In the genomic region with DNA sequence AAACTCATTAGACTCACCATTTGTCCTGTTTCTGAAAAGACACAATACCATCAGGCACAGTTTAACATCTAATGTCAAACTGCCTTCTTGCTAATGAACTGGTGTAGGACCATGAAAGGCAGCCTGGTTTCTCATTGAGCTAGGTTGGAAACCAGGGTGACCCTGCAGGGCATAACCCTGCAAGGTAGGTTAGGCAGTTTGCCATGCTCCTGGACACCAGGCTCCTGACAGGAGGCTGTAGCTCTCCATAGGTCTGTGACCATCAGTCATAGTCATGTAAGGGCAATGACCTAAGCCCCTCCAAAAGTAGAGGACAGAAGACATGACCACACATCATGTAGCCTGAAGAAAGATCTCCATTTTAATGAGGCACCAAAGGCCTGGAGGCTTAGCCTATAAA, we compare ENCODE assay signal across 32 mouse cellular contexts.
"Had no signal": no experiment of that assay in that cellular context is flagged by ENCODE, and none has a peak within 500 bp of the region (broad histone marks: within the 10 kb centered on the region; RNA-seq: fewer than 3 reads in every experiment).

No protein-coding gene starts in this region.

- H3K4me2 ChIP-seq: limb, embryonic 12.5 days; limb, embryonic 13.5 days; limb, embryonic 15.5 days; liver, embryonic 11.5 days; liver, embryonic 12.5 days; liver, embryonic 13.5 days; liver, embryonic 15.5 days; lung, embryonic 14.5 days; lung, embryonic 15.5 days; midbrain, embryonic 11.5 days; midbrain, embryonic 12.5 days; midbrain, embryonic 13.5 days; midbrain, embryonic 15.5 days; neural tube, embryonic 12.5 days had no signal

- H3K36me3 ChIP-seq: limb, embryonic 10.5 days; limb, embryonic 12.5 days; limb, embryonic 13.5 days; limb, embryonic 15.5 days; liver, embryonic 12.5 days; liver, embryonic 13.5 days; liver, embryonic 15.5 days; lung, embryonic 15.5 days; midbrain, embryonic 10.5 days; midbrain, embryonic 12.5 days; midbrain, embryonic 13.5 days; midbrain, embryonic 15.5 days; neural tube, embryonic 12.5 days had no signal

- H3K9ac ChIP-seq: limb, embryonic 12.5 days; limb, embryonic 13.5 days; limb, embryonic 15.5 days; liver, embryonic 12.5 days; liver, embryonic 13.5 days; liver, embryonic 14.5 days; liver, embryonic 15.5 days; liver, postnatal 0 days; lung, embryonic 14.5 days; lung, embryonic 15.5 days; midbrain, embryonic 12.5 days; midbrain, embryonic 13.5 days; midbrain, embryonic 15.5 days; neural tube, embryonic 12.5 days had no signal

- DNase-seq: left cerebral cortex, postnatal 4 days; liver; liver, embryonic 13.5 days; liver, postnatal 0 days; lung, adult 18-20 months; lung, adult 2 months; lung, embryonic 14.5 days; lung, postnatal 10 days; lung, postnatal 14 days; lung, postnatal 36 days; lung, postnatal 4 days; midbrain, embryonic 14.5 days had no signal

- H3K27me3 ChIP-seq: limb, embryonic 12.5 days; limb, embryonic 13.5 days; limb, embryonic 15.5 days; liver, embryonic 12.5 days; liver, embryonic 13.5 days; liver, embryonic 15.5 days; lung, embryonic 15.5 days; megakaryocyte, embryonic 14.5 days; midbrain, embryonic 12.5 days; midbrain, embryonic 13.5 days; midbrain, embryonic 15.5 days; neural tube, embryonic 12.5 days had no signal

- ATAC-seq: liver, embryonic 12.5 days; liver, postnatal 0 days; lung, postnatal 0 days; midbrain, embryonic 13.5 days; midbrain, embryonic 15.5 days; midbrain, embryonic 16.5 days had no signal

- H3K27ac ChIP-seq: limb, embryonic 10.5 days; limb, embryonic 12.5 days; limb, embryonic 13.5 days; limb, embryonic 15.5 days; liver, embryonic 12.5 days; liver, embryonic 13.5 days; liver, embryonic 14.5 days; liver, embryonic 15.5 days; lung, embryonic 15.5 days; macrophage; midbrain, embryonic 10.5 days; midbrain, embryonic 12.5 days; midbrain, embryonic 13.5 days; midbrain, embryonic 15.5 days; neural tube, embryonic 12.5 days had no signal

- H3K9me3 ChIP-seq: limb, embryonic 10.5 days; limb, embryonic 12.5 days; limb, embryonic 13.5 days; limb, embryonic 15.5 days; liver, embryonic 12.5 days; liver, embryonic 13.5 days; liver, embryonic 15.5 days; lung, embryonic 15.5 days; megakaryocyte, embryonic 14.5 days; midbrain, embryonic 10.5 days; midbrain, embryonic 12.5 days; midbrain, embryonic 13.5 days; midbrain, embryonic 15.5 days; neural tube, embryonic 12.5 days had no signal

- H3K4me3 ChIP-seq: limb, embryonic 10.5 days; limb, embryonic 12.5 days; limb, embryonic 13.5 days; limb, embryonic 15.5 days; liver, embryonic 12.5 days; liver, embryonic 13.5 days; liver, embryonic 15.5 days; lung, embryonic 15.5 days; megakaryocyte, embryonic 14.5 days; midbrain, embryonic 10.5 days; midbrain, embryonic 12.5 days; midbrain, embryonic 13.5 days; midbrain, embryonic 15.5 days; myocyte; neural tube, embryonic 12.5 days had no signal

- H3K4me1 ChIP-seq: limb, embryonic 10.5 days; limb, embryonic 12.5 days; limb, embryonic 13.5 days; limb, embryonic 15.5 days; liver, embryonic 12.5 days; liver, embryonic 13.5 days; liver, embryonic 15.5 days; lung, embryonic 15.5 days; midbrain, embryonic 10.5 days; midbrain, embryonic 12.5 days; midbrain, embryonic 13.5 days; midbrain, embryonic 15.5 days; neural tube, embryonic 12.5 days had no signal
